Mouse (Mus musculus) thymus, postnatal 14 days (tissue): Measurements from ENCODE around the gene Ndufs1.

Source experiments
- DNase-seq: peaks from one replicate; pipeline ENCODE4 v3.0.0; 2021

Ndufs1 gene

GRCm38 (mm10) chr1:63114136-63114781, 62.4 kb downstream of the Ndufs1 start, which contains the start of gene Ino80d:
Ino80d (minus strand) TSS chr1:63114667.
- DNase-seq = peak; percentile 85

GRCm38 (mm10) chr1:63113274-63114135, 63.1 kb downstream of the Ndufs1 start:
- DNase-seq = peak; percentile 77

GRCm38 (mm10) chr1:63112865-63113261, 63.8 kb downstream of the Ndufs1 start:
- peak; percentile 50 for DNase-seq

GRCm38 (mm10) chr1:63112151-63112864, 64.3 kb downstream of the Ndufs1 start:
- no peak for DNase-seq

- peak; percentile 54 for DNase-seq
Measured at GRCm38 (mm10) chr1:63110536-63111285, 65.9 kb downstream of the Ndufs1 start.

GRCm38 (mm10) chr1:63107614-63108327, 68.9 kb downstream of the Ndufs1 start:
- no peak for DNase-seq

GRCm38 (mm10) chr1:63102758-63103451, 73.7 kb downstream of the Ndufs1 start:
- no peak for DNase-seq

- DNase-seq = no peak
Measured at GRCm38 (mm10) chr1:63100196-63100595, 76.4 kb downstream of the Ndufs1 start.

- DNase-seq = no peak
Measured at GRCm38 (mm10) chr1:63098831-63099230, 77.8 kb downstream of the Ndufs1 start.

- no peak for DNase-seq
Measured at GRCm38 (mm10) chr1:63096071-63096470, 80.6 kb downstream of the Ndufs1 start.
